ENCODE assay signal across 23 mouse cellular contexts in the genomic region with DNA sequence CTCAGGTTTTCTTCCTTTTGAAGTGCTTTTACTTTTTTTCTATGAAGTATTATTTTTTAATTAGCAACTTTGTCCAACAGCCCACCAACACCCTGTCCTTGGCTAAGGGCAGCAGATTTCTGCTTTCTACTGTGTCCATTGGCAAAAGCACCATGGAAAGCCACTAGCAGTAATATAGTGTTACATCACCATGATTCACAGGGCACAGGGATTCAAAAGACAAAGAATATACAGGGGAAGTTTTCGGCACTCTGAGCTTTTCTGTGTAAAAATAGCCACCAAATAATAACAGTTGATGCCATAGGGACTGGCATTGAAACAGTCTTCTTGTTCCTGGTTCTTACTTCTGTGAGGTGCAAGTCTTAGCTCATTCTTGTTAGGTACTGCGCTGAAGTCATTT.
DNase-seq lines count a peak whose midpoint lies in the region; ATAC-seq and TF ChIP-seq lines count a peak whose summit lies in the region.
"Had no signal": no experiment of that assay in that cellular context is flagged by ENCODE, and none has a peak within 500 bp of the region (broad histone marks: within the 10 kb centered on the region; RNA-seq: fewer than 3 reads in every experiment).

No protein-coding gene starts in this region.

- 0 out of 2 replicates have a peak overlapping the region, but pooled peaks have one; percentile 2 for H3K4me2 ChIP-seq in liver, embryonic 13.5 days
- no peak overlapping the region for H3K4me2 ChIP-seq in liver, embryonic 11.5 days
- H3K4me2 ChIP-seq in embryonic facial prominence, embryonic 14.5 days (ENCODE audit: low read depth, low read length): no peak overlapping the region
- no peak overlapping the region for H3K4me2 ChIP-seq in limb, embryonic 12.5 days
- H3K4me2 ChIP-seq in myocyte (ENCODE audit: low read depth): peak overlapping the region; percentile 31
- H3K4me2 ChIP-seq: forebrain, embryonic 13.5 days; heart, embryonic 11.5 days; hindbrain, embryonic 14.5 days; intestine, embryonic 15.5 days had no signal

- no peak for DNase-seq in liver, embryonic 13.5 days
- no peak for DNase-seq in liver, embryonic 11.5 days (ENCODE audit: low spot score)
- no peak for DNase-seq in embryonic facial prominence, embryonic 14.5 days (ENCODE audit: low spot score)
- no peak for DNase-seq in cerebellum, postnatal 25 days
- no peak for DNase-seq in layer of hippocampus, postnatal 10 days (ENCODE audit: low spot score in 2 of 2)
- no peak for DNase-seq in cerebellum, postnatal 4 days (ENCODE audit: low spot score in 2 of 2)
- DNase-seq: adrenal gland, postnatal 14 days; cerebellum, adult 11-12 months; cerebellum, adult 9-10 months; cerebellum, postnatal 36 days; forebrain, postnatal 0 days; gastrocnemius, postnatal 10 days; heart, adult 2 months; kidney, adult 18-20 months had no signal

- peaks cover 5% of the 10 kb centered on the region; the same call in 1 of the 2 replicates for H3K9me3 ChIP-seq in liver, embryonic 13.5 days (replicated peaks)
- peaks cover 2% of the 10 kb centered on the region; the same call in 1 of the 2 replicates for H3K9me3 ChIP-seq in liver, embryonic 11.5 days (ENCODE audit: control insufficient read depth, low read length)
- peaks cover 11% of the 10 kb centered on the region; the same call in 1 of the 2 replicates for H3K9me3 ChIP-seq in embryonic facial prominence, embryonic 14.5 days (ENCODE audit: control insufficient read depth, low read length)
- peaks cover 10% of the 10 kb centered on the region; the same call in 1 of the 2 replicates for H3K9me3 ChIP-seq in limb, embryonic 12.5 days
- H3K9me3 ChIP-seq: intestine, embryonic 15.5 days had no signal

- peaks cover 13% of the 10 kb centered on the region for H3K4me1 ChIP-seq in liver, embryonic 13.5 days (replicated peaks)
- H3K4me1 ChIP-seq in liver, embryonic 11.5 days (replicated peaks; ENCODE audit: control insufficient read depth, insufficient read depth, low read length): no peaks in the 10 kb centered on the region
- H3K4me1 ChIP-seq in embryonic facial prominence, embryonic 14.5 days (ENCODE audit: control insufficient read depth, insufficient read depth, low read length): peaks cover 12% of the 10 kb centered on the region
- H3K4me1 ChIP-seq in limb, embryonic 12.5 days (replicated peaks): peaks cover 24% of the 10 kb centered on the region
- H3K4me1 ChIP-seq: hindbrain, embryonic 10.5 days; intestine, embryonic 15.5 days had no signal

- H3K9ac ChIP-seq in liver, embryonic 13.5 days: no peak overlapping the region
- no peak overlapping the region for H3K9ac ChIP-seq in liver, embryonic 11.5 days (ENCODE audit: low read depth, low read length)
- H3K9ac ChIP-seq in embryonic facial prominence, embryonic 14.5 days (ENCODE audit: low read depth, low read length): no peak overlapping the region
- H3K9ac ChIP-seq in limb, embryonic 12.5 days (replicated peaks): no peak overlapping the region
- H3K9ac ChIP-seq: forebrain, embryonic 13.5 days; forebrain, postnatal 0 days; hindbrain, embryonic 14.5 days; intestine, embryonic 15.5 days had no signal

- no peaks in the 10 kb centered on the region for H3K27me3 ChIP-seq in liver, embryonic 13.5 days
- no peaks in the 10 kb centered on the region for H3K27me3 ChIP-seq in liver, embryonic 11.5 days (replicated peaks; ENCODE audit: control insufficient read depth, insufficient read depth, low read length)
- no peaks in the 10 kb centered on the region for H3K27me3 ChIP-seq in embryonic facial prominence, embryonic 14.5 days (replicated peaks; ENCODE audit: control insufficient read depth, insufficient read depth, low read length)
- no peaks in the 10 kb centered on the region for H3K27me3 ChIP-seq in limb, embryonic 12.5 days
- H3K27me3 ChIP-seq in myocyte (ENCODE audit: control insufficient read depth, insufficient read depth, insufficient read length): no peaks in the 10 kb centered on the region
- H3K27me3 ChIP-seq: forebrain, embryonic 13.5 days; intestine, embryonic 15.5 days; Patski had no signal

- TF ChIP-seq POLR2A in myocyte (IDR thresholded peaks at IDR 0.05; ENCODE audit: insufficient read length, low read depth): no peak

- H3K4me3 ChIP-seq in liver, embryonic 13.5 days (replicated peaks): no peak overlapping the region
- no peak overlapping the region for H3K4me3 ChIP-seq in liver, embryonic 11.5 days (ENCODE audit: low read depth, low read length)
- no peak overlapping the region for H3K4me3 ChIP-seq in embryonic facial prominence, embryonic 14.5 days (ENCODE audit: low read depth, low read length)
- H3K4me3 ChIP-seq in limb, embryonic 12.5 days (replicated peaks): no peak overlapping the region
- no peak overlapping the region for H3K4me3 ChIP-seq in myocyte
- H3K4me3 ChIP-seq: forebrain, embryonic 13.5 days; heart, adult 2 months; hindbrain, embryonic 10.5 days; intestine, embryonic 15.5 days had no signal

- 85% methylated on average over 2 of the region's 2 CpGs for WGBS in liver, embryonic 13.5 days (ENCODE audit: insufficient replicate concordance)
- 88% methylated on average over 2 of the region's 2 CpGs for WGBS in liver, embryonic 11.5 days
- 70% methylated on average over 2 of the region's 2 CpGs for WGBS in embryonic facial prominence, embryonic 14.5 days
- 72% methylated on average over 2 of the region's 2 CpGs for WGBS in limb, embryonic 12.5 days

- no peaks in the 10 kb centered on the region for H3K79me2 ChIP-seq in myocyte (ENCODE audit: control insufficient read depth, insufficient read depth)

- H3K27ac ChIP-seq in liver, embryonic 13.5 days: no peak overlapping the region
- H3K27ac ChIP-seq in liver, embryonic 11.5 days (ENCODE audit: low read depth, low read length): no peak overlapping the region
- H3K27ac ChIP-seq in embryonic facial prominence, embryonic 14.5 days (replicated peaks; ENCODE audit: low read depth, low read length): peak overlapping the region; percentile 61
- peak overlapping the region; percentile 68 for H3K27ac ChIP-seq in limb, embryonic 12.5 days
- H3K27ac ChIP-seq: forebrain, embryonic 13.5 days; heart, adult 2 months; hindbrain, embryonic 10.5 days; hindbrain, embryonic 14.5 days; intestine, embryonic 15.5 days had no signal

- no peaks in the 10 kb centered on the region for H3K36me3 ChIP-seq in liver, embryonic 13.5 days
- H3K36me3 ChIP-seq in liver, embryonic 11.5 days (ENCODE audit: control insufficient read depth, insufficient read depth, low read length): no peaks in the 10 kb centered on the region
- H3K36me3 ChIP-seq in embryonic facial prominence, embryonic 14.5 days (ENCODE audit: control insufficient read depth, insufficient read depth, low read length): no peaks in the 10 kb centered on the region
- H3K36me3 ChIP-seq in limb, embryonic 12.5 days: no peaks in the 10 kb centered on the region
- no peaks in the 10 kb centered on the region for H3K36me3 ChIP-seq in myocyte (ENCODE audit: control insufficient read depth, insufficient read depth)
- H3K36me3 ChIP-seq: hindbrain, embryonic 10.5 days; intestine, embryonic 15.5 days had no signal

- H3ac ChIP-seq in myocyte (ENCODE audit: control insufficient read depth, insufficient read length): no peak overlapping the region

- ATAC-seq in liver, embryonic 13.5 days (ENCODE audit: low read depth): no peak
- ATAC-seq in liver, embryonic 11.5 days (replicated peaks; ENCODE audit: low FRiP score): no peak
- no peak for ATAC-seq in embryonic facial prominence, embryonic 14.5 days (ENCODE audit: low read depth)
- ATAC-seq in limb, embryonic 12.5 days (ENCODE audit: insufficient number of reproducible peaks, insufficient read depth, low FRiP score, low TSS enrichment, low read depth): no peak
- ATAC-seq: activated CD4-positive, CD25-positive, alpha-beta regulatory T cell, adult 4 months; forebrain, embryonic 13.5 days; forebrain, postnatal 0 days; intestine, embryonic 15.5 days; Patski had no signal

TF ChIP-seq in myocyte, 11 proteins besides CTCF, POLR2A, EP300 and RAD21:
- no peak for TF ChIP-seq POLR2AphosphoS2 (IDR thresholded peaks at IDR 0.05; ENCODE audit: insufficient read length, low read depth)

Comparison
In these comparisons a context has a peak if more than half of its experiments do, and no peak if none do; other contexts are left out.
1. H3K4me2 ChIP-seq: peak in liver, embryonic 13.5 days (single experiment) and myocyte (single experiment); none in liver, embryonic 11.5 days (single experiment), embryonic facial prominence, embryonic 14.5 days (single experiment) and limb, embryonic 12.5 days (single experiment).
2. H3K27ac ChIP-seq: peak in embryonic facial prominence, embryonic 14.5 days (single experiment) and limb, embryonic 12.5 days (single experiment); none in liver, embryonic 13.5 days (single experiment) and liver, embryonic 11.5 days (single experiment).